Mouse (Mus musculus) lung, postnatal 0 days (tissue): ENCODE results near the gene Olfr958. TPM values are rescaled to one million over a fixed set of nuclear protein-coding genes. Genes with fewer than 3 reads are reported as not detected.

Source experiments
- ATAC-seq: fragments of 200-750 bp; cut with Nextera tagmentation; 2 replicates; pipeline ENCODE4 v1.8.0; 2017; ENCODE audit warnings: moderate library complexity
- DNase-seq: peaks from one replicate; pipeline ENCODE4 v3.0.0-alpha.2; 2016; ENCODE audit warnings: low spot score
- H3K27ac ChIP-seq: fragments of 300-500 bp; sonication (generic); 2 replicates; pipeline ENCODE4 v1.5.1; 2014; ENCODE audit warnings: antibody characterized with exemption, mild to moderate bottlenecking, low read length, mixed read lengths
- H3K27me3 ChIP-seq: fragments of 300-500 bp; sonication (generic); replicated peaks from 2 replicates; pipeline ENCODE4 v1.6.1; 2014; ENCODE audit warnings: low read length, mixed read lengths; ENCODE audit not compliant: insufficient read depth
- H3K36me3 ChIP-seq: fragments of 300-500 bp; sonication (generic); 2 replicates; pipeline ENCODE4 v1.6.1; 2014; ENCODE audit warnings: low read length, mixed read lengths; ENCODE audit not compliant: insufficient read depth
- H3K4me1 ChIP-seq: fragments of 300-500 bp; sonication (generic); 2 replicates; pipeline ENCODE4 v1.6.1; 2014; ENCODE audit warnings: antibody characterized with exemption, low read depth, low read length, mixed read lengths; ENCODE audit not compliant: insufficient read depth
- H3K4me2 ChIP-seq: fragments of 300-500 bp; sonication (generic); replicated peaks from 2 replicates; pipeline ENCODE4 v1.6.1; 2014; ENCODE audit warnings: low read depth, mild to moderate bottlenecking, low read length, moderate library complexity, mixed read lengths
- H3K4me3 ChIP-seq: fragments of 300-500 bp; sonication (generic); 2 replicates; pipeline ENCODE4 v1.5.1; 2014; ENCODE audit warnings: low read depth, low read length
- H3K9ac ChIP-seq: fragments of 300-500 bp; sonication (generic); replicated peaks from 2 replicates; pipeline ENCODE4 v1.6.1; 2014; ENCODE audit warnings: low read depth, mild to moderate bottlenecking
- H3K9me3 ChIP-seq: fragments of 300-500 bp; sonication (generic); 2 replicates; pipeline ENCODE4 v1.6.1; 2016; ENCODE audit warnings: low read length, mixed read lengths
- CTCF ChIP-seq: IDR thresholded peaks from 2 replicates; pipeline ENCODE4 v1.5.1; 2016; ENCODE audit warnings: antibody characterized with exemption, mild to moderate bottlenecking
- EP300 ChIP-seq: IDR thresholded peaks from 2 replicates; pipeline ENCODE4 v1.6.1; 2016; ENCODE audit warnings: antibody characterized with exemption, mild to moderate bottlenecking, control low read depth
- WGBS: fragments of 180-500 bp; shearing (Covaris S2); extraction: QIAGEN DNeasy Blood & Tissue Kit; methylation state at CpG from one replicate; pipeline ENCODE4 v1.1.7; 2014; 5-methylcytosine and 5-hydroxymethylcytosine counted together
- polyA plus RNA-seq: library from polyadenylated mRNA; unstranded; fragments of >200 nt; fragmentation: Nextera tagmentation; extraction: Ambion mirVana; gene quantifications from 2 replicates; pipeline ENCODE4 v1.2.1, GENCODE M21; 2015

Olfr958 gene
- polyA plus RNA-seq = not detected in 2 replicates

- 47% methylated on average over 2 of the region's 2 CpGs for WGBS
- ATAC-seq = no peak
- no peaks in the 10 kb centered on the region for H3K4me1 ChIP-seq
- DNase-seq = no peak
- H3K4me3 ChIP-seq = no peak within 1 kb of the TSS
- TF ChIP-seq CTCF (no peak), EP300 (no peak)
- no peak within 1 kb of the TSS for H3K27ac ChIP-seq
- no peaks in the 10 kb centered on the region for H3K27me3 ChIP-seq
- no peaks in the 10 kb centered on the region for H3K36me3 ChIP-seq
- no peak within 1 kb of the TSS for H3K4me2 ChIP-seq
- H3K9ac ChIP-seq = no peak within 1 kb of the TSS
- H3K9me3 ChIP-seq = no peaks in the 10 kb centered on the region
These were observed at the start of gene Olfr958 for GRCm38 (mm10) chr9:39553946-39554345. Gene Olfr958, minus strand, starts transcription at chr9:39554054.

DNA sequence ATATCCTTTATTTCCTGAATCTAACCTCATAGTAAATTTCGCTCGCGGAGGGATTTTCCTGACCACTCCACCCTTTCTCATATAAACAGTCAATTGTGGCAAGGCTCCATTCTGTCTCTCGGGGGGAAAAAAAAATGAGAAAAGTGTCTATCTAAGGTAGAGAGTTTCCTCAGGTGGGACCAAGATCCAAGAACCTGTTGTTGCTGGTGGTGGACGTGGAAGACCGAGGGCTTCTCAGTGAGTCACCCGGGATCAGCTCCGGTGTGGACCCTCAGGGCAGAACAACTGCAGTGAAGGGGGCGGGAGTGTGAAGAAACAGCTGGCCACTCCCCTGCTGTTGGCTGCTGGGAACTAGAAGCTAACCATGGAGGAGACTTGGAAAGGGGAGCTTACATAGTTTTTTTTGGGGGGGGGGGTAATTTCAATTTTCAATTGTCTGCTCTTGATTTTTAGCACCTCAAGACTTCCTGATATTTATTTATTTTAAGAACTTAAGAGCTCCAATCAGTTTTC lies 49.5 kb upstream of the Olfr958 start:
- peak overlapping the region; percentile 48 for H3K4me2 ChIP-seq
- under 1% methylated on average over 9 of the region's 9 CpGs for WGBS
- H3K27me3 ChIP-seq = no peaks in the 10 kb centered on the region
- no peak overlapping the region for H3K27ac ChIP-seq
- peak overlapping the region; percentile 3; the same call in 1 of the 2 replicates for H3K4me3 ChIP-seq
- H3K9me3 ChIP-seq = no peaks in the 10 kb centered on the region
- 0 out of 2 replicates have a peak, but pooled peaks cover 5% of the 10 kb centered on the region for H3K4me1 ChIP-seq
- DNase-seq (peak; percentile 32), ATAC-seq (no peak; the same call in 1 of the 2 replicates)
- no peaks in the 10 kb centered on the region for H3K36me3 ChIP-seq
- no peak for TF ChIP-seq EP300
- no peak for TF ChIP-seq CTCF
- no peak overlapping the region for H3K9ac ChIP-seq

GRCm38 (mm10) chr9:39602536-39603332 lies 48.9 kb upstream of the Olfr958 start:
- H3K4me1 ChIP-seq = 0 out of 2 replicates have a peak, but pooled peaks cover 5% of the 10 kb centered on the region
- TF ChIP-seq CTCF (no peak), EP300 (no peak)
- 1% methylated on average over 18 of the region's 19 CpGs for WGBS
- H3K27ac ChIP-seq = no peak overlapping the region
- peak overlapping the region; percentile 3; the same call in 1 of the 2 replicates for H3K4me3 ChIP-seq
- H3K9ac ChIP-seq = no peak overlapping the region
- H3K27me3 ChIP-seq = no peaks in the 10 kb centered on the region
- DNase-seq (peak; percentile 7), ATAC-seq (no peak)
- H3K4me2 ChIP-seq = peak overlapping the region; percentile 48
- H3K36me3 ChIP-seq = no peaks in the 10 kb centered on the region
- no peaks in the 10 kb centered on the region for H3K9me3 ChIP-seq

DNA sequence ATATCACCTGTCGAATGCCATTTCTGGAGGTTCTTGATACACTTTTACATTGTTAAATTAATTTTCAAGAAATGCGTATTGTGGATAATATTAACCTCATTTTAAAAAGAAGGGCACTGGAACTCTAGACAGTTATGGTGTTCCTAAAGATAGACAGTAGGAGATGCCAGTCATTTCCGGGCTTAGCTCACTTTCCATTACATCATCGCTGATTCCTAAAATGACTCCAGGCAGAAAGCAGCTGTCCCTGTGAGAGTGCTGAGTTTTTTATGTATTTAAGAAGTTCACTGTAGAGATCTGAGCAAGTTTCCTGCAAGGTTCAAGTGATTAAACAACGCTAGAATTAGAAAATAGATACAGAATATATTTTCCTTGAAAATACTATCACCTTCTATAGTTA lies 23.2 kb upstream of the Olfr958 start:
- no peaks in the 10 kb centered on the region for H3K36me3 ChIP-seq
- DNase-seq (no peak), ATAC-seq (no peak)
- no peak overlapping the region for H3K4me3 ChIP-seq
- H3K4me2 ChIP-seq = no peak overlapping the region
- no peak overlapping the region for H3K27ac ChIP-seq
- WGBS = 79% methylated on average over 5 of the region's 5 CpGs
- H3K9me3 ChIP-seq = no peaks in the 10 kb centered on the region
- TF ChIP-seq CTCF = no peak
- TF ChIP-seq EP300 = no peak
- no peaks in the 10 kb centered on the region for H3K27me3 ChIP-seq
- H3K4me1 ChIP-seq = no peaks in the 10 kb centered on the region
- no peak overlapping the region for H3K9ac ChIP-seq

- 71% methylated on average over 3 of the region's 3 CpGs for WGBS
- Histone ChIP-seq H3K9me3 (no peaks in the 10 kb centered on the region), H3K4me1 (no peaks in the 10 kb centered on the region), H3K4me3 (no peak within 1 kb of the TSS), H3K27me3 (no peaks in the 10 kb centered on the region), H3K4me2 (no peak within 1 kb of the TSS), H3K27ac (no peak within 1 kb of the TSS), H3K9ac (no peak within 1 kb of the TSS), H3K36me3 (no peaks in the 10 kb centered on the region)
- ATAC-seq (no peak), DNase-seq (no peak)
- TF ChIP-seq EP300 (no peak), CTCF (no peak)
These were observed 21.6 kb upstream of the Olfr958 start, which contains the start of gene Olfr959 for GRCm38 (mm10) chr9:39575469-39575868. Gene Olfr959, minus strand, starts transcription at chr9:39575569.

- H3K9ac ChIP-seq = no peak overlapping the region
- H3K27ac ChIP-seq = no peak overlapping the region
- no peaks in the 10 kb centered on the region for H3K4me1 ChIP-seq
- DNase-seq (no peak), ATAC-seq (no peak)
- H3K36me3 ChIP-seq = no peaks in the 10 kb centered on the region
- H3K27me3 ChIP-seq = no peaks in the 10 kb centered on the region
- H3K4me3 ChIP-seq = no peak overlapping the region
- no peak overlapping the region for H3K4me2 ChIP-seq
- TF ChIP-seq EP300 = no peak
- TF ChIP-seq CTCF = no peak
- no peaks in the 10 kb centered on the region for H3K9me3 ChIP-seq
These were observed 4.4 kb upstream of the Olfr958 start for GRCm38 (mm10) chr9:39558349-39558647.
